Mouse (Mus musculus) heart, embryonic 14.5 days (tissue): ENCODE results near the gene Tanc1. TPM values are rescaled to one million over a fixed set of nuclear protein-coding genes. Genes with fewer than 3 reads are reported as not detected.
"Not testable (repeated sequence)": the region's sequence is repeated elsewhere in the genome, so short reads cannot be mapped to it uniquely, and the experiment has no call there.

Experiments used
- ATAC-seq: fragments of 200-750 bp; cut with Nextera tagmentation; 2 replicates; pipeline ENCODE4 v1.8.0; 2017; ENCODE audit warnings: low read depth, moderate TSS enrichment; ENCODE audit not compliant: insufficient number of reproducible peaks, insufficient read depth, low FRiP score
- H3K27ac ChIP-seq, 2 experiments: fragments of 200-500 bp in 1 of 2; fragments of 300-500 bp in 1 of 2; sonication (generic) in 1 of 2; replicated peaks in 1 of 2; 2 replicates each; pipeline ENCODE4 v1.5.1; 2012 to 2014; ENCODE audit warnings: low read depth in 2 of 2, low read length in 2 of 2, control low read depth in 1 of 2, mild to moderate bottlenecking in 1 of 2, mixed read lengths in 1 of 2; ENCODE audit not compliant: control insufficient read depth in 1 of 2, insufficient read depth in 1 of 2
- H3K27me3 ChIP-seq: fragments of 300-500 bp; sonication (generic); 2 replicates; pipeline ENCODE4 v1.6.1; 2014; ENCODE audit warnings: mild to moderate bottlenecking, low read length, control low read depth; ENCODE audit not compliant: control insufficient read depth, insufficient read depth
- H3K36me3 ChIP-seq: fragments of 300-500 bp; sonication (generic); 2 replicates; pipeline ENCODE4 v1.6.1; 2014; ENCODE audit warnings: mild to moderate bottlenecking, control low read depth, low read length, mixed read lengths; ENCODE audit not compliant: control insufficient read depth, insufficient read depth
- H3K4me1 ChIP-seq, 2 experiments: fragments of 200-500 bp in 1 of 2; fragments of 300-500 bp in 1 of 2; sonication (generic) in 1 of 2; 2 replicates each; pipeline ENCODE4 v1.6.1; 2012 to 2014; ENCODE audit warnings: low read length in 2 of 2, control low read depth in 1 of 2, mixed read lengths in 1 of 2; ENCODE audit not compliant: control insufficient read depth in 2 of 2, insufficient read depth in 2 of 2
- H3K4me2 ChIP-seq: fragments of 300-500 bp; sonication (generic); 2 replicates; pipeline ENCODE4 v1.6.1; 2014; ENCODE audit warnings: mild to moderate bottlenecking, low read length
- H3K4me3 ChIP-seq, 2 experiments: fragments of 200-500 bp in 1 of 2; fragments of 300-500 bp in 1 of 2; sonication (generic) in 1 of 2; 2 replicates each; pipeline ENCODE4 v1.5.1; 2012 to 2014; ENCODE audit warnings: low read length in 2 of 2, mild to moderate bottlenecking in 2 of 2, control low read depth in 1 of 2, low read depth in 1 of 2, moderate library complexity in 1 of 2; ENCODE audit not compliant: control insufficient read depth in 1 of 2, insufficient read depth in 1 of 2
- H3K9ac ChIP-seq: fragments of 300-500 bp; sonication (generic); 2 replicates; pipeline ENCODE4 v1.6.1; 2014; ENCODE audit warnings: mild to moderate bottlenecking, low read length
- H3K9me3 ChIP-seq: fragments of 300-500 bp; sonication (generic); 2 replicates; pipeline ENCODE4 v1.6.1; 2016; ENCODE audit warnings: low read length, control low read depth; ENCODE audit not compliant: control insufficient read depth
- WGBS: fragments of 180-500 bp; shearing (Covaris S2); extraction: QIAGEN DNeasy Blood & Tissue Kit; methylation state at CpG from one replicate; pipeline ENCODE4 v1.1.7; 2014; 5-methylcytosine and 5-hydroxymethylcytosine counted together
- polyA plus RNA-seq: library from polyadenylated mRNA; unstranded; fragments of >200 nt; fragmentation: Nextera tagmentation; extraction: Ambion mirVana; gene quantifications from 2 replicates; pipeline ENCODE4 v1.2.1, GENCODE M21; 2014

The Tanc1 gene
- polyA plus RNA-seq, 1 experiment from 2014 or later, result 27.2 TPM

DNA sequence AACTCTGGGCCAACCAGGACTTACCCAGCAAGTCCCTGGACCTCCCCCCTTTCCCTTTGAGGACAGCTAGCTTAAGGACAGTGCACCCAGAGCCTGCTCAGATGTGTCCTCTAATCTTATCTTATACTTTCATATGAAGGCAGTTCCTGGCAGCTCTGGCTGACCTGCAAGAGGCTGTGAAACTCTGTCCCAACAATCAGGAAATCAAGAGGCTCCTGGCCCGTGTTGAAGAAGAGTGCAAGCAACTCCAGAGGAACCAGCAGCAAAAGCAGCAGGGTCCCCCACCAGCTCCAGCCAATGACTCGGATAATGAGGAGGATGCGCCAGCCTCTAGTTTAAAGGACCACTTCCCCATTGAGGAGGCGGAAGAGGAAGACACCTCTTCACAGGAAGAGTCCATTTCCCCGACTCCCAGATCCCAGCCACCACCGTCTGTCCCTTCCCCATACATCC, 230.7 kb downstream of the Tanc1 start:
- Histone ChIP-seq H3K36me3 (peaks cover 87% of the 10 kb centered on the region), H3K9ac (no peak overlapping the region), H3K4me1 (peaks cover 13 to 23% of the 10 kb centered on the region in 2 experiments), H3K27me3 (no peaks in the 10 kb centered on the region), H3K27ac (no peak overlapping the region), H3K9me3 (no peaks in the 10 kb centered on the region), H3K4me3 (no peak overlapping the region), H3K4me2 (no peak overlapping the region)
- no peak for ATAC-seq
- 68% methylated on average over 6 of the region's 6 CpGs for WGBS

- Histone ChIP-seq H3K4me1 (peaks cover 13 to 23% of the 10 kb centered on the region in 2 experiments), H3K4me2 (no peak overlapping the region), H3K4me3 (no peak overlapping the region), H3K27ac (no peak overlapping the region), H3K9me3 (no peaks in the 10 kb centered on the region), H3K27me3 (no peaks in the 10 kb centered on the region), H3K9ac (no peak overlapping the region), H3K36me3 (peaks cover 81% of the 10 kb centered on the region)
- ATAC-seq, result no peak
- WGBS, result 84% methylated on average over 21 of the region's 21 CpGs
These were observed 231.3 kb downstream of the Tanc1 start for GRCm38 (mm10) chr2:59843156-59843555.

GRCm38 (mm10) chr2:59843848-59844247, 232.0 kb downstream of the Tanc1 start:
- no peak overlapping the region for H3K27ac ChIP-seq
- no peaks in the 10 kb centered on the region for H3K27me3 ChIP-seq
- H3K36me3 ChIP-seq, result peaks cover 74% of the 10 kb centered on the region
- H3K4me3 ChIP-seq, result no peak overlapping the region
- 88% methylated on average over 6 of the region's 6 CpGs for WGBS
- H3K4me1 ChIP-seq, result peaks cover 13 to 23% of the 10 kb centered on the region in 2 experiments
- H3K4me2 ChIP-seq, result no peak overlapping the region
- ATAC-seq, result no peak
- no peak overlapping the region for H3K9ac ChIP-seq
- no peaks in the 10 kb centered on the region for H3K9me3 ChIP-seq

- not testable (repeated sequence) for H3K9me3 ChIP-seq, H3K4me1 ChIP-seq, H3K4me2 ChIP-seq, H3K27ac ChIP-seq, ATAC-seq, H3K4me3 ChIP-seq, H3K9ac ChIP-seq, H3K27me3 ChIP-seq
- peaks cover 26% of the 10 kb centered on the region for H3K36me3 ChIP-seq
- 83% methylated on average over 3 of the region's 5 CpGs for WGBS
These were observed 240.0 kb downstream of the Tanc1 start for GRCm38 (mm10) chr2:59851885-59852284.

DNA sequence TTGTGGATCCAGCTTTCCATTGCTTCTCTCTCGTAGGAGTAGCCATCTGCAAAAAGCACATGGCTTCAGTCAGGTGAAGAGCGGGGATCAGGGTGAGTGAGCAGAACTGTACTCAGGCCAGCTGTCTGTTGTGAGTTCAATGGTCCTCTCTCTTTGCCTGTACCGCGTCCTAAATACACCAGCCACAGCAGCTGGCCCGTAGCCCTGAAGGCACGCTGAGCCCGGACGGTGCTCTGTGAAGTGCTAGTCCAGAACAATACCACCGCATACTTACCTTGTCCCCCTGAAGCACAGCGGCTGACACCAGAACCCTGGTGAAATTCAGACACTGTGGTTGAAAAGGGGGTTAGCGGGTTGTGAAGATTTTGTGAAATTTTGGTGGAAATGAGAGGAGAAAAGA, 241.1 kb downstream of the Tanc1 start:
- Histone ChIP-seq H3K9ac (no peak overlapping the region), H3K4me3 (no peak overlapping the region), H3K9me3 (no peaks in the 10 kb centered on the region), H3K27me3 (no peaks in the 10 kb centered on the region), H3K27ac (no peak overlapping the region), H3K4me1 (peaks cover 0 to 3% of the 10 kb centered on the region in 2 experiments; a peak in 1 of 4 replicates), H3K4me2 (no peak overlapping the region), H3K36me3 (peaks cover 32% of the 10 kb centered on the region)
- ATAC-seq, result no peak
- 88% methylated on average over 11 of the region's 11 CpGs for WGBS

GRCm38 (mm10) chr2:59853543-59853942, 241.7 kb downstream of the Tanc1 start:
- Histone ChIP-seq H3K4me2 (no peak overlapping the region), H3K36me3 (peaks cover 36% of the 10 kb centered on the region), H3K4me1 (peaks cover 0 to 3% of the 10 kb centered on the region in 2 experiments; a peak in 1 of 4 replicates), H3K9me3 (no peaks in the 10 kb centered on the region), H3K27ac (no peak overlapping the region), H3K27me3 (no peaks in the 10 kb centered on the region), H3K4me3 (no peak overlapping the region), H3K9ac (no peak overlapping the region)
- ATAC-seq, result no peak
- WGBS, result 80% methylated on average over 10 of the region's 10 CpGs

DNA sequence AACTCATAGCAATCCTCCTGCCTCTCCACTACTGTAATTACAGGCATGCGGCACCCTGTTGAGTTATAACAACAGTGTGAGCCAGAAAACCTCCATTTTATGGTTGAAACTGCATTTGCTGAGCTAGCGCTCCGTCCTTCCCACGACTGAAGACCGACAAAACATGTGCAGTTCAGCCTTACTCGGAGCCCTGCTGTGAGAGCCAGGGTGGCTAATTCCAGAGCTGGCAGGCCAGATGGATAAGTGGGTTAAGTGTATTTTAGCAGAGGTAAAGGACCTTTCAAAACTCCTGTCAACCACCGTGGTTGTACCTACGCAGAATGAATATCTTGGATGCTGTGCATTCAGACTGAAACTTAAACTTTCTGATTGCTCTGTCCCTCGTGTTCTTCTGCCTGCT, 242.5 kb downstream of the Tanc1 start:
- Histone ChIP-seq H3K9me3 (no peaks in the 10 kb centered on the region), H3K36me3 (peaks cover 44% of the 10 kb centered on the region), H3K27ac (no peak overlapping the region), H3K4me2 (no peak overlapping the region), H3K4me1 (peaks cover 0 to 3% of the 10 kb centered on the region in 2 experiments; a peak in 1 of 4 replicates), H3K9ac (no peak overlapping the region), H3K4me3 (no peak overlapping the region), H3K27me3 (no peaks in the 10 kb centered on the region)
- 84% methylated on average over 9 of the region's 9 CpGs for WGBS
- no peak for ATAC-seq

GRCm38 (mm10) chr2:59862618-59863017, 250.8 kb downstream of the Tanc1 start:
- no peak for ATAC-seq
- H3K27me3 ChIP-seq, result no peaks in the 10 kb centered on the region
- H3K4me2 ChIP-seq, result no peak overlapping the region
- H3K9ac ChIP-seq, result no peak overlapping the region
- 92% methylated on average over 6 of the region's 6 CpGs for WGBS
- H3K4me1 ChIP-seq, result no peaks in the 10 kb centered on the region
- peaks cover 58% of the 10 kb centered on the region for H3K36me3 ChIP-seq
- no peaks in the 10 kb centered on the region for H3K9me3 ChIP-seq
- H3K4me3 ChIP-seq, result no peak overlapping the region
- H3K27ac ChIP-seq, result no peak overlapping the region
